Mouse (Mus musculus) G1E-ER4 (cell line): ENCODE measurements around the gene Tcf21. TPM values are rescaled to one million over a fixed set of nuclear protein-coding genes. Genes with fewer than 3 reads are reported as not detected.

Source experiments
- GATA1 ChIP-seq: IDR thresholded peaks from one replicate; pipeline ENCODE4 v1.8.0; 2012; ENCODE audit warnings: low read length, inconsistent platforms
- polyA plus RNA-seq: library from polyadenylated mRNA; stranded (reverse); fragments of >175 nt; gene quantifications from 2 replicates; pipeline ENCODE4 v1.2.3, GENCODE M21; 2012

Gene Tcf21
- polyA plus RNA-seq, 1 experiment: not detected

- TF ChIP-seq GATA1: no peak
Observed at GRCm38 (mm10) chr10:22774626-22775025, 45.3 kb downstream of the Tcf21 start.

Other genes with a start within 250 kb of the Tcf21 start
- gene Slc2a12, start 175.2 kb downstream of the Tcf21 start, polyA plus RNA-seq: not detected in 2 replicates
- 92.7 and 142 TPM in 2 replicates for gene Tbpl1, start 88.2 kb downstream of the Tcf21 start, polyA plus RNA-seq